Comparison of ENCODE assay signal across 10 mouse cellular contexts in genomic region chrX:103274325-103274724, GRCm38 (mm10). TPM values are rescaled to one million over a fixed set of nuclear protein-coding genes. Genes with fewer than 3 reads are reported as not detected.
DNase-seq lines count a peak whose midpoint lies in the region; ATAC-seq lines count a peak whose summit lies in the region.
"Had no signal": no experiment of that assay in that cellular context is flagged by ENCODE, and none has a peak within 500 bp of the region (broad histone marks: within the 10 kb centered on the region; RNA-seq: fewer than 3 reads in every experiment).

No protein-coding gene starts in this region.

- ATAC-seq in CD4-positive, CD25-positive, alpha-beta regulatory T cell, adult 4 months, result no peak
- no peak for ATAC-seq in intestine, embryonic 14.5 days (replicated peaks; ENCODE audit: low FRiP score, low TSS enrichment, low read depth)
- ATAC-seq in intestine, embryonic 15.5 days, result no peak
- ATAC-seq in erythroblast, adult 5-6 weeks (replicated peaks; ENCODE audit: low FRiP score, poor library complexity, severe bottlenecking), result no peak
- ATAC-seq: liver, embryonic 12.5 days had no signal

- WGBS in intestine, embryonic 14.5 days, result 78% methylated on average over 4 of the region's 5 CpGs
- WGBS in intestine, embryonic 15.5 days, result 88% methylated on average over 4 of the region's 5 CpGs

- no peak overlapping the region for H3K4me3 ChIP-seq in intestine, embryonic 14.5 days (ENCODE audit: low read depth, low read length)
- H3K4me3 ChIP-seq in intestine, embryonic 15.5 days (replicated peaks), result no peak overlapping the region
- H3K4me3 ChIP-seq: liver, embryonic 12.5 days; stomach, embryonic 15.5 days had no signal

- no peak overlapping the region for H3K4me2 ChIP-seq in intestine, embryonic 14.5 days (ENCODE audit: low read length)
- no peak overlapping the region for H3K4me2 ChIP-seq in intestine, embryonic 15.5 days (replicated peaks)
- H3K4me2 ChIP-seq: liver, embryonic 12.5 days; stomach, embryonic 15.5 days had no signal

- H3K9me3 ChIP-seq in intestine, embryonic 14.5 days (ENCODE audit: control insufficient read depth, low read length), result no peaks in the 10 kb centered on the region
- no peaks in the 10 kb centered on the region for H3K9me3 ChIP-seq in intestine, embryonic 15.5 days
- H3K9me3 ChIP-seq: liver, embryonic 12.5 days; stomach, embryonic 15.5 days had no signal

- DNase-seq in CD4-positive, CD25-positive, alpha-beta regulatory T cell, adult 2 months (ENCODE audit: low read depth, low spot score), result peak; percentile 39
- DNase-seq in intestine, embryonic 14.5 days (ENCODE audit: low spot score), result peak; percentile 53
- DNase-seq in testis, postnatal 10 days (ENCODE audit: low spot score), result peak; percentile 58
- no peak for DNase-seq in testis, postnatal 14 days (ENCODE audit: low spot score)
- DNase-seq in retina, postnatal 1 day, result peak; percentile 20

- no peaks in the 10 kb centered on the region for H3K27me3 ChIP-seq in intestine, embryonic 14.5 days (replicated peaks; ENCODE audit: control insufficient read depth, insufficient read depth, low read length)
- H3K27me3 ChIP-seq in intestine, embryonic 15.5 days (replicated peaks), result no peaks in the 10 kb centered on the region
- H3K27me3 ChIP-seq: stomach, embryonic 15.5 days had no signal

- H3K27ac ChIP-seq in intestine, embryonic 14.5 days (ENCODE audit: low read depth), result no peak overlapping the region
- H3K27ac ChIP-seq in intestine, embryonic 15.5 days, result no peak overlapping the region
- H3K27ac ChIP-seq: liver, embryonic 12.5 days; stomach, embryonic 15.5 days had no signal

- no peaks in the 10 kb centered on the region for H3K4me1 ChIP-seq in intestine, embryonic 14.5 days (replicated peaks; ENCODE audit: control insufficient read depth, insufficient read depth, low read length)
- no peaks in the 10 kb centered on the region for H3K4me1 ChIP-seq in intestine, embryonic 15.5 days (replicated peaks)
- H3K4me1 ChIP-seq: liver, embryonic 12.5 days; stomach, embryonic 15.5 days had no signal

- H3K36me3 ChIP-seq in intestine, embryonic 14.5 days (ENCODE audit: control insufficient read depth, insufficient read depth, low read length), result no peaks in the 10 kb centered on the region
- H3K36me3 ChIP-seq in intestine, embryonic 15.5 days, result no peaks in the 10 kb centered on the region
- H3K36me3 ChIP-seq: liver, embryonic 12.5 days; stomach, embryonic 15.5 days had no signal

- H3K9ac ChIP-seq in intestine, embryonic 14.5 days (ENCODE audit: low read length), result no peak overlapping the region
- no peak overlapping the region for H3K9ac ChIP-seq in intestine, embryonic 15.5 days
- H3K9ac ChIP-seq: liver, embryonic 12.5 days; stomach, embryonic 15.5 days had no signal

RNA-seq across cellular contexts. Expression of gene Cdx4, which starts 46.9 kb away (rescaled TPM):
- not detected for polyA plus RNA-seq in CD4-positive, CD25-positive, alpha-beta regulatory T cell, adult 4 months (2017; shearing (Covaris generic))
- polyA plus RNA-seq in intestine, embryonic 14.5 days (2014; fragmentation: Nextera tagmentation; extraction: Ambion mirVana), result not detected in 2 replicates
- not detected in 2 replicates for polyA plus RNA-seq in intestine, embryonic 15.5 days (2015; fragmentation: Nextera tagmentation; extraction: Ambion mirVana)
- not detected in 2 replicates for total RNA-seq in erythroblast, adult 5-6 weeks (2015; ENCODE audit: low replicate concordance)
- not detected in 2 replicates for total RNA-seq in erythroblast, adult 5-6 weeks (2017; ENCODE audit: low replicate concordance)
- polyA plus RNA-seq: liver, embryonic 12.5 days; stomach, embryonic 15.5 days had no signal
